Mouse (Mus musculus): ENCODE measurements around the gene Sppl2b.

DNA sequence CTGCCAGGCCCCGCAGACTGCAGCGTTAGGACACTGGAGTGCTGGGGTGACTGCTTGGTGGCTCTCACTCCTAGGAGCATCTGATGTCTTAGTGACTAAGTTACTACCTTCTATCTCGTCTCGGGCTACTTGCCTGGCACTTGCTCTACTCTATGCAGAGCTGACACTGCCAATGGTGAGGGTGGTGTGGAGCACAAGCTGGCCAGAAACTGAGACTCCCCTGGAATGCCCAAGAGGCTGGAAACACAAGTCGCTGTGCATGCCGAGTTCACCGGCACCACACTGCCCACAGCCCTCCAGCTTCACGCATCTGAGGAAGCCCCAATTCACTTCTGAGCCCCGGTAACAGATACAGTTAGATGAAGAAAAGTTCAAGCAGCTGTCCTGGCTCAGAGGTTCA lies 19.0 kb downstream of the Sppl2b start:
- TF ChIP-seq CTCF (IDR thresholded peaks at IDR 0.05; ENCODE audit: low read depth): no peak
- TF ChIP-seq EP300 (IDR thresholded peaks at IDR 0.05; ENCODE audit: low read depth): no peak

All from heart, postnatal 0 days (tissue).